Mouse (Mus musculus) midbrain, postnatal 0 days (tissue): ENCODE data around the gene Gm813. TPM values are rescaled to one million over a fixed set of nuclear protein-coding genes. Genes with fewer than 3 reads are reported as not detected.

ENCODE experiments used
- ATAC-seq: fragments of 200-750 bp; cut with Nextera tagmentation; 2 replicates; pipeline ENCODE4 v1.8.0; 2017; ENCODE audit warnings: moderate number of reproducible peaks, mild to moderate bottlenecking, moderate TSS enrichment, moderate library complexity; ENCODE audit not compliant: low FRiP score
- DNase-seq: peaks from one replicate; pipeline ENCODE4 v3.0.0-alpha.2; 2015; ENCODE audit warnings: low spot score
- H3K27ac ChIP-seq: fragments of 300-500 bp; sonication (generic); 2 replicates; pipeline ENCODE4 v1.5.1; 2014; ENCODE audit warnings: low read depth, mild to moderate bottlenecking, low read length, mixed read lengths
- H3K27me3 ChIP-seq: fragments of 300-500 bp; sonication (generic); 2 replicates; pipeline ENCODE4 v1.6.1; 2014; ENCODE audit warnings: low read length, control low read depth, mixed read lengths; ENCODE audit not compliant: insufficient read depth
- H3K36me3 ChIP-seq: fragments of 300-500 bp; sonication (generic); 2 replicates; pipeline ENCODE4 v1.6.1; 2014; ENCODE audit warnings: low read length, control low read depth, mixed read lengths; ENCODE audit not compliant: insufficient read depth
- H3K4me1 ChIP-seq: fragments of 300-500 bp; sonication (generic); 2 replicates; pipeline ENCODE4 v1.6.1; 2014; ENCODE audit warnings: mild to moderate bottlenecking, control low read depth, antibody characterized with exemption, low read length, mixed read lengths; ENCODE audit not compliant: insufficient read depth
- H3K4me2 ChIP-seq: fragments of 300-500 bp; sonication (generic); 2 replicates; pipeline ENCODE4 v1.6.1; 2014; ENCODE audit warnings: low read depth, mild to moderate bottlenecking, low read length, mixed read lengths; ENCODE audit not compliant: poor library complexity, severe bottlenecking
- H3K4me3 ChIP-seq: fragments of 300-500 bp; sonication (generic); 2 replicates; pipeline ENCODE4 v1.5.1; 2014; ENCODE audit warnings: low read depth, mild to moderate bottlenecking, low read length, moderate library complexity
- H3K9ac ChIP-seq: fragments of 300-500 bp; sonication (generic); replicated peaks from 2 replicates; pipeline ENCODE4 v1.6.1; 2014; ENCODE audit warnings: mild to moderate bottlenecking, low read length, moderate library complexity, mixed read lengths; ENCODE audit not compliant: poor library complexity, severe bottlenecking
- H3K9me3 ChIP-seq: fragments of 300-500 bp; sonication (generic); 2 replicates; pipeline ENCODE4 v1.6.1; 2016; ENCODE audit warnings: low read length, control low read depth
- CTCF ChIP-seq: IDR thresholded peaks from 2 replicates; pipeline ENCODE4 v1.5.1; 2016; ENCODE audit warnings: antibody characterized with exemption, mild to moderate bottlenecking
- WGBS: fragments of 180-500 bp; shearing (Covaris S2); extraction: QIAGEN DNeasy Blood & Tissue Kit; methylation state at CpG from one replicate; pipeline ENCODE4 v1.1.7; 2014; 5-methylcytosine and 5-hydroxymethylcytosine counted together
- polyA plus RNA-seq: library from polyadenylated mRNA; unstranded; fragments of >200 nt; fragmentation: Nextera tagmentation; extraction: Ambion mirVana; gene quantifications from 2 replicates; pipeline ENCODE4 v1.2.1, GENCODE M21; 2015
- total RNA-seq: library from RNA; depleted of rRNA; stranded (reverse); fragments of >200 nt; gene quantifications from 2 replicates; pipeline ENCODE4 v1.2.3, GENCODE M21; 2014

The Gm813 gene
- total and polyA plus RNA-seq, 2 experiments from 2014 or later = not detected

- no peak for TF ChIP-seq CTCF
- no peak overlapping the region for H3K9ac ChIP-seq
- no peak for ATAC-seq
These were observed 12.1 kb downstream of the Gm813 start for GRCm38 (mm10) chr16:58604680-58605079.

GRCm38 (mm10) chr16:58603831-58604230, 12.9 kb downstream of the Gm813 start:
- H3K27me3 ChIP-seq = no peaks in the 10 kb centered on the region
- no peak overlapping the region for H3K4me3 ChIP-seq
- no peaks in the 10 kb centered on the region for H3K9me3 ChIP-seq
- H3K4me2 ChIP-seq = no peak overlapping the region
- no peak overlapping the region for H3K9ac ChIP-seq
- H3K27ac ChIP-seq = no peak overlapping the region
- WGBS = 90% methylated on average over 2 of the region's 2 CpGs
- H3K36me3 ChIP-seq = no peaks in the 10 kb centered on the region
- ATAC-seq (no peak), DNase-seq (no peak)
- no peaks in the 10 kb centered on the region for H3K4me1 ChIP-seq
- TF ChIP-seq CTCF = no peak

More at GRCm38 (mm10) chr16:58604680-58605079, 12.1 kb downstream of the Gm813 start:
- Histone ChIP-seq H3K4me2 (no peak overlapping the region), H3K4me1 (no peaks in the 10 kb centered on the region), H3K27ac (no peak overlapping the region), H3K27me3 (no peaks in the 10 kb centered on the region), H3K36me3 (no peaks in the 10 kb centered on the region), H3K9me3 (no peaks in the 10 kb centered on the region), H3K4me3 (no peak overlapping the region)
- no peak for DNase-seq

GRCm38 (mm10) chr16:58600846-58601245, 15.9 kb downstream of the Gm813 start:
- TF ChIP-seq CTCF = no peak
- H3K9me3 ChIP-seq = no peaks in the 10 kb centered on the region
- WGBS = 91% methylated on average over 6 of the region's 6 CpGs
- no peak overlapping the region for H3K4me3 ChIP-seq
- H3K4me2 ChIP-seq = no peak overlapping the region
- no peaks in the 10 kb centered on the region for H3K27me3 ChIP-seq
- no peak overlapping the region for H3K27ac ChIP-seq
- no peak for ATAC-seq
- DNase-seq = no peak
- H3K9ac ChIP-seq = no peak overlapping the region
- H3K36me3 ChIP-seq = no peaks in the 10 kb centered on the region
- H3K4me1 ChIP-seq = no peaks in the 10 kb centered on the region

DNA sequence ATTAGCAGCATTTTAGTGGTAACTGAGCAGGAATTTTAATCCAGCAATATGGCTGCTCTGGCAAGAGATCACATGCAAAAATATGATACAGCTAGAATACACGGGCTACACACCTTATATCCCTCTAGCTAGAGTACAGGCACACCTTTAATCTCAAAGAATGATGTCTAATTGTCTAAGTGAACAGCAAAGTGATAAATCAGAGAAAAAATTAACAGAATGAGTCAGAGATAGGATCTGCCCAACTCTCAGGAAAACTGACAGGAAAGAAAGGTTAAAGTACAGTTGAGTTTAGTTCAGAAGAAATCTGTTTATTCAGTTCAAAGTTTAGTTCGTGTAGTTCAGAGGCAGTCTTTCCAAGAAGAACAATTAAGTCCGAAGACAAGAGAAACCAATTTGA, 25.5 kb downstream of the Gm813 start:
- WGBS = 81% methylated on average over 3 of the region's 3 CpGs
- H3K27me3 ChIP-seq = no peaks in the 10 kb centered on the region
- no peak overlapping the region for H3K4me2 ChIP-seq
- no peaks in the 10 kb centered on the region for H3K9me3 ChIP-seq
- no peak overlapping the region for H3K4me3 ChIP-seq
- no peak for TF ChIP-seq CTCF
- ATAC-seq (no peak), DNase-seq (no peak)
- H3K9ac ChIP-seq = no peak overlapping the region
- H3K27ac ChIP-seq = no peak overlapping the region
- no peaks in the 10 kb centered on the region for H3K4me1 ChIP-seq
- H3K36me3 ChIP-seq = no peaks in the 10 kb centered on the region

- Histone ChIP-seq H3K27me3 (no peaks in the 10 kb centered on the region), H3K4me2 (no peak overlapping the region), H3K4me1 (no peaks in the 10 kb centered on the region), H3K4me3 (no peak overlapping the region), H3K9me3 (no peaks in the 10 kb centered on the region), H3K27ac (no peak overlapping the region), H3K9ac (no peak overlapping the region), H3K36me3 (no peaks in the 10 kb centered on the region)
- ATAC-seq (no peak), DNase-seq (no peak)
- no peak for TF ChIP-seq CTCF
These were observed 27.3 kb downstream of the Gm813 start for GRCm38 (mm10) chr16:58589444-58589843.

DNA sequence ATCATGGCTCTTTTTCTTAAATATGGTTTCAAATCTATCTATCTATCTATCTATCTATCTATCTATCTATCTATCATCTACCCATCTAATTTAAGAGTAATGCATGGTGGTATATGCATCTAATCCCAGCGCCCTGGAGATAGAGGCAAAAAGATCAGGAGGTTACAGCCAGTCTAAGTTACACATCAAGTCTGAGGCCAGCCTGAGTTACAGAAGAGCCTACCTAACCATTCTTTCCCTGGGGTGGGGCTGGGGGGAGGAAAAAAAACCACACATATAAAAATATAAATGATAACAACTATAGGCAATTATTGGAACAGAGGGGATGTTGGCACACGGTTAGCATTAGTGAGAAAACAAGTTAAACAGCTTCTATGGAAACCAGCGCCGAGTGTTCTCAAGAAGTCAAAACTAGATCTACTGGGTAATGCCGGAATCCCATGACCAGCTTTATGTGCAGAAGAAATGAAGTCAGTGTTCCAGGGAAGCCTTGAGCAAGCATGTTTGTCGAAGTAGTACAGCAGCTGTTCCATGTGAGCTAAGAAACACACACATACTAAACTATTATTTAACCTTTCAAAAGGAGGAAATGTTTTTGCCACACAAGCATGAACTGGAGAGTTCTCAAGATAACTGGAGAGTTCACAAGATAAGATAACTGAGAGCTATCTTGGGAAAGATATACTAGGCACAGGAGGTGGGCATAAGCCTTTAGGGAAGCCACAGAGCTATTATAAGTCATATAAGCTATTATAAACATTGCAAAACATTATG, 42.6 kb downstream of the Gm813 start:
- Histone ChIP-seq H3K4me2 (no peak overlapping the region), H3K4me1 (no peaks in the 10 kb centered on the region), H3K9me3 (no peaks in the 10 kb centered on the region), H3K4me3 (no peak overlapping the region), H3K36me3 (no peaks in the 10 kb centered on the region), H3K27ac (no peak overlapping the region), H3K27me3 (no peaks in the 10 kb centered on the region), H3K9ac (no peak overlapping the region)
- DNase-seq (no peak), ATAC-seq (no peak)
- TF ChIP-seq CTCF = no peak
- 91% methylated on average over 6 of the region's 6 CpGs for WGBS
